1 mouse cellular context compared by ENCODE assay signal in genomic region chr3:96196437-96197128, GRCm38 (mm10).
TF ChIP-seq lines count a peak whose summit lies in the region.

No protein-coding gene starts in this region.

TF ChIP-seq in MEL, 35 proteins besides CTCF, POLR2A, EP300 and RAD21 (continued from another document):
- TF ChIP-seq CHD2 (IDR thresholded peaks at IDR 0.05; ENCODE audit: low read length) (no peak), GATA1 (IDR thresholded peaks at IDR 0.05; ENCODE audit: low read depth, low read length) (no peak), GABPA (IDR thresholded peaks at IDR 0.05; ENCODE audit: low read depth, low read length) (no peak), SMC3 (IDR thresholded peaks at IDR 0.05; ENCODE audit: low read depth, low read length) (no peak), TCF12 (IDR thresholded peaks at IDR 0.05; ENCODE audit: low read depth, low read length) (no peak), NRF1 (IDR thresholded peaks at IDR 0.05; ENCODE audit: insufficient read depth, low read depth, low read length, poor library complexity, severe bottlenecking) (peak; percentile 27; the same call in 1 of the 2 replicates), MAFK (IDR thresholded peaks at IDR 0.05; ENCODE audit: borderline replicate concordance, low read depth, low read length) (no peak), POLR2AphosphoS5 (IDR thresholded peaks at IDR 0.05; ENCODE audit: borderline replicate concordance, low read depth, low read length) (no peak), JUND (IDR thresholded peaks at IDR 0.05; ENCODE audit: low read depth, low read length) (no peak), ZKSCAN1 (IDR thresholded peaks at IDR 0.05; ENCODE audit: low read depth, low read length) (no peak)
TF ChIP-seq in MEL: peak in this region for 2.
